Mouse (Mus musculus) E14TG2a.4 (cell line): Measurements from ENCODE around the gene Cog4.

ENCODE experiments used
- CTCF ChIP-seq: conservative IDR thresholded peaks from 2 replicates; pipeline ENCODE4 v1.5.1; 2014; ENCODE audit warnings: low read length
- NANOG ChIP-seq: IDR thresholded peaks from 2 replicates; pipeline ENCODE4 v1.6.1; 2014; ENCODE audit warnings: borderline replicate concordance, low read length, mixed read lengths
- POU5F1 ChIP-seq: IDR thresholded peaks from 2 replicates; pipeline ENCODE4 v1.6.1; 2014; ENCODE audit warnings: low read length, borderline replicate concordance

DNA sequence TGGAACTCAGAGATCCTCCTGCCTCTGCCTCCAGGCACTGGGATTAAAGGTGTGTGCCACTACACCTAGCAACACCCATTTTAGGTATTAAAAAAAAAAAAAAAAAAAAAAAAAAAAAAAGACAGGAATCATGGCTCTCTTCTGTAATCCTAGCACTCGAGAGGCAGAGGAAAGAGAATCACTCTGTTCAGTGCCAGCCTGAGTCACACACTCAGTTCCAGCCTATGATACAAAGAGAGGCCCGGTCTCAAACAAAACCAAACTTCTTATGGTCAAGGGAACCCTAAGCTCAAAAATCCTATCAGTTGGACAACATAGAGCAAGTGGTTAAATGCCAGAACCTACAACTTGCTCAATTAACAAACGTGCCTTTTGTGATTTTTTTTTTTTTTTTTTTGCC, 1.5 kb upstream of the Cog4 start:
- no peak for TF ChIP-seq CTCF
- no peak for TF ChIP-seq NANOG
- TF ChIP-seq POU5F1: no peak
